Mouse (Mus musculus) thymus, adult 2 months (tissue): ENCODE data around the gene Tnfrsf13b.

ENCODE experiments used
- CTCF ChIP-seq: fragments of 200-500 bp; IDR thresholded peaks from 2 replicates; pipeline ENCODE4 v1.5.1; 2012; ENCODE audit warnings: mild to moderate bottlenecking, control low read depth, low read length, moderate library complexity, borderline replicate concordance; ENCODE audit not compliant: control insufficient read depth, poor library complexity, insufficient read depth; ENCODE audit errors: extremely low read depth
- POLR2A ChIP-seq: fragments of 200-500 bp; IDR thresholded peaks from 2 replicates; pipeline ENCODE4 v1.6.1; 2012; ENCODE audit warnings: mild to moderate bottlenecking, low read length, control low read depth, moderate library complexity; ENCODE audit not compliant: control insufficient read depth, poor library complexity, insufficient read depth; ENCODE audit errors: extremely low read depth

- TF ChIP-seq POLR2A (no peak), CTCF (no peak)
Observed at GRCm38 (mm10) chr11:61123886-61124285, 2.7 kb upstream of the Tnfrsf13b start.
